Mouse (Mus musculus): ENCODE results near the gene Ctsd. TPM values are rescaled to one million over a fixed set of nuclear protein-coding genes. Genes with fewer than 3 reads are reported as not detected.
A peak's percentile ranks its signal among the peaks of the same experiment; 100 is the strongest.

Gene Ctsd
- polyA plus RNA-seq, 1 experiment: 266 TPM

- Histone ChIP-seq H3K27ac (ENCODE audit: insufficient read depth, low read depth, low read length) (peak overlapping the region; percentile 29; the same call in 1 of the 2 replicates), H3K4me3 (ENCODE audit: insufficient read depth, low read depth, low read length) (no peak overlapping the region), H3K4me1 (ENCODE audit: control insufficient read depth, insufficient read depth, low read length) (peaks cover 52% of the 10 kb centered on the region)
- no peak for TF ChIP-seq CTCF (IDR thresholded peaks at IDR 0.05; ENCODE audit: insufficient read depth, low read depth, low read length)
- no peak for TF ChIP-seq POLR2A (IDR thresholded peaks at IDR 0.05; ENCODE audit: insufficient read depth, low read depth, low read length)
- WGBS: 78% methylated on average over 5 of the region's 5 CpGs
Observed at GRCm38 (mm10) chr7:142374413-142375015, 13.3 kb downstream of the Ctsd start.

DNA sequence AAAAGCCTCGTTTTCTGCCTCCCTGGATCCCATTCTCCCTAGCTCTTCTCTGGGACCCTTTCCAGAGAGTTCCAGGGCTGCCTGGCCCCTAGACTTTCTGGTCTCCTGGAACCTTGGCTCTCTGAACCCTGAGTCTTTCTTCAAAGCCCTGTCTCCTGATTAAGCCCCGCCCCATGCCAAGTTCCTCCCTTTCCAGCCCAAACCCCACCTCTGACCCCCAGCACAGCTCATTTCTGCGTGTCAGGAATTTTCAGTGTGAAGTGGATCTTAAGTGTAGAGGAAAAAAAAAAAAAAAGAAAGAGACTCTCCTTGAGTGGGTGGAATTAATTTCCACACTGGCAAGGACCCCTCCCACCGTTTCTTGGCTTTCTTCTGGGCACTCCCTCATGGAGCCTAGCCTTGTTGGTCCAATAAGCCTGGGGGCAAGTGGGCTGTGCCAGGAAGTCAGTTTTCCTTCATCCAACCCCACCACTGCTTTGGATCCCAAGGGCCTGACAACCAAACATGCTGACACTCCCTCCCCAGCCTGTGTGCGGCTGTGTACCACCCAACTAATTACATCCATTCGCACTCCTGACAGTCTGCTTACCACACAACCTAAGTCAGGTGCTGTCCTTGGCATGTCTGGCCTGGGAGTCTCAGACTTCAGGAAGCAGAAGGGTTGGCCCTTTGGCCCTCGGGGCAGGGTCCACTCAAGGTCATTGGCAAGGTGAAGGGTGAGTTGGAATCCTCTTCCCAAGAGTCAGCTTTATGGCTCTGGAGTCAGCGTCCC is 14.0 kb downstream of the Ctsd start, which contains the start of gene Ifitm10:
Gene Ifitm10 (minus strand): TSS at position 113 of the 772 bp plus-strand sequence.
- TF ChIP-seq CTCF (IDR thresholded peaks at IDR 0.05; ENCODE audit: insufficient read depth, low read depth, low read length) (no peak), POLR2A (IDR thresholded peaks at IDR 0.05; ENCODE audit: insufficient read depth, low read depth, low read length) (no peak)

DNA sequence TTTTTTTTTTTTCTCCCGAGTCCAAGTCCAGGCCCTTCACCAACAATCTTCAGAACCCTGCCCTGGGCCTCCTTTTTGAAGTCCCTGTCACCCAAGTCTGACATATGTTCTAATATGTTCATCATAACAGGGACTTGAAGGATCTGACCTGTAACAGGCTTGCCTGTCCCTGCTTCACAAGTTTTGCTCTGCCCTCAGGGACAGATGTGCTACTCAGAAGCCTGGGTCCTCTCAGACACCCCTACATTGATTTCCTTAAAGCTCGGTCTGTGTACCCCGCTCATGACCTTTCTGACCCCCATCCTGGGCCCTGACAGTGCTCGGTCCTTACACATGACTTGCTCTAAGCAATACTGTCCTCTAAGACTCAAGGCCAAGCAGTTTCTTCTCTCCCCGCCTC is 14.8 kb downstream of the Ctsd start:
- 92% methylated on average over 5 of the region's 5 CpGs for WGBS
- Histone ChIP-seq H3K4me3 (ENCODE audit: insufficient read depth, low read depth, low read length) (no peak overlapping the region), H3K27ac (ENCODE audit: insufficient read depth, low read depth, low read length) (no peak overlapping the region), H3K4me1 (ENCODE audit: control insufficient read depth, insufficient read depth, low read length) (peaks cover 52% of the 10 kb centered on the region)
- TF ChIP-seq POLR2A (IDR thresholded peaks at IDR 0.05; ENCODE audit: insufficient read depth, low read depth, low read length) (no peak), CTCF (IDR thresholded peaks at IDR 0.05; ENCODE audit: insufficient read depth, low read depth, low read length) (no peak)

More for the DNA sequence above, 14.0 kb downstream of the Ctsd start, which contains the start of gene Ifitm10:
- Histone ChIP-seq H3K4me1 (ENCODE audit: control insufficient read depth, insufficient read depth, low read length) (peaks cover 52% of the 10 kb centered on the region), H3K27ac (ENCODE audit: insufficient read depth, low read depth, low read length) (peak within 1 kb of the TSS; percentile 29; the same call in 1 of the 2 replicates), H3K4me3 (ENCODE audit: insufficient read depth, low read depth, low read length) (0 out of 2 replicates have a peak within 1 kb of the TSS, but pooled peaks have one; percentile 59)
- WGBS: 54% methylated on average over 8 of the region's 8 CpGs

DNA sequence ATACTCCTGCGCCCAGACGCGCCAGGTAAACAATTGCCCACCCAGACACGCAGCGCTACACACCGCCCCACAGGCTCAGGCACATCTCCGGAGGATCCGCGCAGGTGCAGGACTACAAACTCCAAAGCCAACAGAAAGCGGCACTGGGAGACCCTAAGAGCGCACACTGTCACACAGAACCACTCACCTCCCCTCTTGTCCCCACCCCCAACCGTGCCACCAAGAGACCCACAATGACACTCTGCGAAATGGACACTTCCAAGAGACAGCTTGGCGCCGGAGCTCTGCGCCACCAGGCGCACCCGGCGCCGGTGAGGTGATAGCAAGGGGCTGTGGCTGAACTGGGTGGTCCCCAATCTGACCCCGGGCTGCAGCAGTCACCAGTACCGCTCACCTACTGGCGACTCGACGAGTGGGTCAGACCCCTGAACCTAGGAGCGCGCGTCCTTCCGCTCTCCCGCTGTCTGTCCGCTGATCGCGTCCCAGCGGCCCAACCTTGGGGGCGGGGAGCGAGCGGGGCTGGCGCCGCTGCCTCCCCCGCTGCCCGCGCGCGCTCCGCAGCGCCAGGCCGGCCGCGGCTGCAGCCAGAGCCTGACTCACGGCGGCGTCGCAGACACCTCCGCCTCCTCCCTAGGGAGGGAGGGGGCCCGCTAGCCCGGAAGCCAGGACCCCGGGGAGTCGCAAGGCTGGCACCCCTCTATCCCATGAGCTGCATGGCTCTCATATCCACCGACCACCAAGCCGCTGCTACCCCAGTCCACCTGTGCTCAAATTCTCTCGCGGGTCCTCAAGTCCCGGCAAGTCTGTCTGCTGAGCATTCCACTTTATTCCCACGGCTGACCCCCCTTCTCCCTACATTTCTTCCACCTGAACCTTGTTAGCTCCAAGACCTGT is 15.8 kb downstream of the Ctsd start:
- peaks cover 52% of the 10 kb centered on the region for H3K4me1 ChIP-seq (ENCODE audit: control insufficient read depth, insufficient read depth, low read length)
- H3K27ac ChIP-seq (ENCODE audit: insufficient read depth, low read depth, low read length): no peak overlapping the region
- no peak for TF ChIP-seq POLR2A (IDR thresholded peaks at IDR 0.05; ENCODE audit: insufficient read depth, low read depth, low read length)
- no peak for TF ChIP-seq CTCF (IDR thresholded peaks at IDR 0.05; ENCODE audit: insufficient read depth, low read depth, low read length)
- peak overlapping the region; percentile 59 for H3K4me3 ChIP-seq (ENCODE audit: insufficient read depth, low read depth, low read length)
- 3% methylated on average over 64 of the region's 64 CpGs for WGBS

DNA sequence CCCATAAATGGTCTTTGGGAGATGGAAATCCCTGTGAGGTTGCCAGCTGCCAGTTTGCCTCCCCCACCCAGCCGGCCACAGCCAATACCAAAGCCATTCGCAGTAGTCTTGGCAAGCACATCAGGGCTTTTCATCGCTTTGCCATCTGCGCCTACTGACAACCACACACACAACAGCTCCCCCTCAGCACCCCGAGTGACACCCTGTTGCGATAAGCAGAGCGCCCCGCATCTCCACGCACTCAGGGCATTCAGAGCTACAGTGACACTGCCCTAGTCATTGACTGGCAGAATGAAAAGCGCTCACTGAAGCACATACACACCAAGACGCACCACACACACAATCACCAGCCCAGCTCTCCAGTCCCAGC is 16.5 kb downstream of the Ctsd start:
- Histone ChIP-seq H3K4me1 (ENCODE audit: control insufficient read depth, insufficient read depth, low read length) (peaks cover 52% of the 10 kb centered on the region), H3K27ac (ENCODE audit: insufficient read depth, low read depth, low read length) (no peak overlapping the region), H3K4me3 (ENCODE audit: insufficient read depth, low read depth, low read length) (peak overlapping the region; percentile 59)
- 13% methylated on average over 11 of the region's 11 CpGs for WGBS
- TF ChIP-seq CTCF (IDR thresholded peaks at IDR 0.05; ENCODE audit: insufficient read depth, low read depth, low read length) (no peak), POLR2A (IDR thresholded peaks at IDR 0.05; ENCODE audit: insufficient read depth, low read depth, low read length) (no peak)

- Histone ChIP-seq H3K4me1 (ENCODE audit: control insufficient read depth, insufficient read depth, low read length) (peaks cover 52% of the 10 kb centered on the region), H3K27ac (ENCODE audit: insufficient read depth, low read depth, low read length) (no peak overlapping the region), H3K4me3 (ENCODE audit: insufficient read depth, low read depth, low read length) (peak overlapping the region; percentile 59; the same call in 1 of the 2 replicates)
- WGBS: 86% methylated on average over 18 of the region's 18 CpGs
- TF ChIP-seq POLR2A (IDR thresholded peaks at IDR 0.05; ENCODE audit: insufficient read depth, low read depth, low read length) (no peak), CTCF (IDR thresholded peaks at IDR 0.05; ENCODE audit: insufficient read depth, low read depth, low read length) (no peak)
Observed at GRCm38 (mm10) chr7:142370937-142371336, 16.9 kb downstream of the Ctsd start.

DNA sequence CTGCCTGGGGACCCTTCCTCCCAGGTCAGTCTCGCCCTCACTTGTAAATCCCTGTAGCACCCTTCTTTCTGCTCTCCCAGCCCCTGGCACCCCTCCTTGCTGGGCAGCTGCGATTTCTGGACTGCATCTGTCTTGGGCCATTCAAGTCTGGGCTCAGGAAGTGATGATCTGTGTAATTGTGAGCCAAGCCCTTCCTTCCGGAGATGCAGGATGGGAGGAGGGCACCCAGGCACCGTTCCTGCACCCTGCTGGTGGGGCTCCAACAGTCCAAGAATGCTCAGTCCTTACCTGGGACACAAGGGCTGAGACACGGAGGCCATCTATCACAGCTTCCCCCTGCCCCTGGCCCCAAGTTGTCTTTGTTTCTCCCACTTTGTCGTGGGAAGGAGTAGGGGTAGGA is 18.0 kb downstream of the Ctsd start:
- 69% methylated on average over 6 of the region's 6 CpGs for WGBS
- Histone ChIP-seq H3K4me1 (ENCODE audit: control insufficient read depth, insufficient read depth, low read length) (peaks cover 46% of the 10 kb centered on the region), H3K4me3 (ENCODE audit: insufficient read depth, low read depth, low read length) (no peak overlapping the region), H3K27ac (ENCODE audit: insufficient read depth, low read depth, low read length) (no peak overlapping the region)
- TF ChIP-seq CTCF (IDR thresholded peaks at IDR 0.05; ENCODE audit: insufficient read depth, low read depth, low read length): no peak
- TF ChIP-seq POLR2A (IDR thresholded peaks at IDR 0.05; ENCODE audit: insufficient read depth, low read depth, low read length): no peak

GRCm38 (mm10) chr7:142368856-142369255 is 19.0 kb downstream of the Ctsd start:
- TF ChIP-seq CTCF (IDR thresholded peaks at IDR 0.05; ENCODE audit: insufficient read depth, low read depth, low read length) (no peak), POLR2A (IDR thresholded peaks at IDR 0.05; ENCODE audit: insufficient read depth, low read depth, low read length) (no peak)
- Histone ChIP-seq H3K27ac (ENCODE audit: insufficient read depth, low read depth, low read length) (no peak overlapping the region), H3K4me3 (ENCODE audit: insufficient read depth, low read depth, low read length) (no peak overlapping the region), H3K4me1 (ENCODE audit: control insufficient read depth, insufficient read depth, low read length) (peaks cover 36% of the 10 kb centered on the region)
- WGBS: 78% methylated on average over 2 of the region's 2 CpGs
